Mouse (Mus musculus) G1E (cell line): Measurements from ENCODE around the gene Ppp2r3a.

Experiments used
- CTCF ChIP-seq: IDR thresholded peaks from 2 replicates; pipeline ENCODE4 v1.5.1; 2012; ENCODE audit warnings: low read depth, low read length, inconsistent platforms, mixed read lengths
- GATA1 ChIP-seq: IDR thresholded peaks from 2 replicates; pipeline ENCODE4 v1.6.1; 2012; ENCODE audit warnings: borderline replicate concordance, low read length, inconsistent platforms, mixed read lengths

DNA sequence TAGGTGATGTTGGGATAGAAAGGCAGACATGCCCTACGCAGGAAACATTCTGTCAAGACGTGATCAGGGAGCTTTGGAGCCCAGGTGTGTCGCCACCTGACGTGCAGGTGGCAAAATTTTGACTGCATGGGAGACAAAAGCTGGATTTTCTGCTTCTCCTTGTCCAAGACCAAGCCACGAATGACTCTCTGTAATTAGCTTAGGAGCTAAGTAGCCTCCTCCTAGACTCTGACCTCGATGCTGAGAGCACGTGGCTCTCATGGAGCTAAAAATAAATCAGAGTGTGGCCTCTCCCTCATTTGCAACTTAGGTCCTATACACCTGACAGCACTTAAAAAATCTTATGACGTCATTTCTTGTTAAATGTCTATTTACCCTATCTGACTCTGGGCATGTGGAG is 14.4 kb upstream of the Ppp2r3a start:
- no peak for TF ChIP-seq CTCF
- TF ChIP-seq GATA1, result no peak
